Mouse (Mus musculus) liver, embryonic 13.5 days (tissue): Measurements from ENCODE around the gene Mybpc3. TPM values are rescaled to one million over a fixed set of nuclear protein-coding genes. Genes with fewer than 3 reads are reported as not detected.

Experiments used
- ATAC-seq: fragments of 200-750 bp; cut with Nextera tagmentation; 2 replicates; pipeline ENCODE4 v1.8.0; 2017; ENCODE audit warnings: low read depth, mild to moderate bottlenecking, moderate number of reproducible peaks, moderate library complexity
- DNase-seq: peaks from one replicate; pipeline ENCODE4 v3.0.0; 2022
- H3K27ac ChIP-seq: fragments of 300-500 bp; sonication (generic); 2 replicates; pipeline ENCODE4 v1.5.1; 2015; ENCODE audit warnings: moderate library complexity, mild to moderate bottlenecking, inconsistent platforms
- H3K27me3 ChIP-seq: fragments of 300-500 bp; sonication (generic); 2 replicates; pipeline ENCODE4 v1.6.1; 2015; ENCODE audit warnings: mild to moderate bottlenecking, inconsistent platforms
- H3K36me3 ChIP-seq: fragments of 300-500 bp; sonication (generic); 2 replicates; pipeline ENCODE4 v1.6.1; 2015; ENCODE audit warnings: mild to moderate bottlenecking, inconsistent platforms
- H3K4me1 ChIP-seq: fragments of 300-500 bp; sonication (generic); replicated peaks from 2 replicates; pipeline ENCODE4 v1.6.1; 2015; ENCODE audit warnings: inconsistent platforms
- H3K4me2 ChIP-seq: fragments of 300-500 bp; sonication (generic); 2 replicates; pipeline ENCODE4 v1.6.1; 2015; ENCODE audit warnings: inconsistent platforms, mild to moderate bottlenecking, moderate library complexity
- H3K4me3 ChIP-seq: fragments of 300-500 bp; sonication (generic); replicated peaks from 2 replicates; pipeline ENCODE4 v1.5.1; 2015; ENCODE audit warnings: mild to moderate bottlenecking, inconsistent platforms
- H3K9ac ChIP-seq: fragments of 300-500 bp; sonication (generic); 2 replicates; pipeline ENCODE4 v1.6.1; 2015; ENCODE audit warnings: mild to moderate bottlenecking, inconsistent platforms
- H3K9me3 ChIP-seq: fragments of 300-500 bp; sonication (generic); replicated peaks from 2 replicates; pipeline ENCODE4 v1.6.1; 2016; ENCODE audit warnings: inconsistent platforms
- WGBS: fragments of 180-500 bp; shearing (Covaris S2); methylation state at CpG from one replicate; pipeline ENCODE4 v1.1.7; 2015; ENCODE audit not compliant: insufficient replicate concordance; 5-methylcytosine and 5-hydroxymethylcytosine counted together
- polyA plus RNA-seq: library from polyadenylated mRNA; unstranded; fragments of >200 nt; fragmentation: Nextera tagmentation; extraction: Ambion mirVana; gene quantifications from 2 replicates; pipeline ENCODE4 v1.2.1, GENCODE M21; 2015

Mybpc3 gene
- polyA plus RNA-seq, 1 experiment from 2014 or later, result 0.14 TPM

DNA sequence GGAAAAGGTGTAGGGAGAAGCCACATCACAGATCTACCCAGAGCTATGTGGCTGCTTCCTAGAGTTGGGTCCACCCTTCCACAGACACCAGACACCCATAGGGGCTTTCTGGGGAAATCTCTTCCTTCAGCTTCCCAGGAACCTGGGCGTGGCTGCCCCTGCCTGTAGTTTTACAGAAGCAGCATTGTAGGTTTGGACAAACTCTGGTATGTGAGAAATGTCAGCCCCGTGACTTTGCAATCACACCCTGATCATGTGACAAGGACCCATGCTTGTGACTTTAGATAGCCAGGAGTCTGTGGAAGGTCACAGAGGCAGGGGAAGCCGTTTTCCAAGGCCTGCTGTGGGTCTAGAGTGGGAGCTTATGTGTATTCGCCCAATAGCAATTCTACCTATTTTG, 5.5 kb upstream of the Mybpc3 start:
- Histone ChIP-seq H3K4me3 (no peak overlapping the region), H3K27me3 (no peaks in the 10 kb centered on the region), H3K9me3 (no peaks in the 10 kb centered on the region), H3K4me1 (peaks cover 59% of the 10 kb centered on the region), H3K9ac (no peak overlapping the region), H3K4me2 (no peak overlapping the region), H3K36me3 (no peaks in the 10 kb centered on the region), H3K27ac (peak overlapping the region; percentile 11; the same call in 1 of the 2 replicates)
- ATAC-seq (no peak), DNase-seq (no peak)
- WGBS, result 42% methylated on average over 4 of the region's 4 CpGs

GRCm38 (mm10) chr2:91113334-91113733, 4.6 kb upstream of the Mybpc3 start:
- H3K27me3 ChIP-seq, result no peaks in the 10 kb centered on the region
- H3K36me3 ChIP-seq, result no peaks in the 10 kb centered on the region
- WGBS, result 62% methylated on average over 10 of the region's 10 CpGs
- peak overlapping the region; percentile 29; the same call in 1 of the 2 replicates for H3K4me2 ChIP-seq
- no peak overlapping the region for H3K4me3 ChIP-seq
- H3K4me1 ChIP-seq, result peaks cover 51% of the 10 kb centered on the region
- no peaks in the 10 kb centered on the region for H3K9me3 ChIP-seq
- no peak for DNase-seq
- no peak for ATAC-seq
- H3K27ac ChIP-seq, result peak overlapping the region; percentile 6; the same call in 1 of the 2 replicates
- 0 out of 2 replicates have a peak overlapping the region, but pooled peaks have one; percentile 41 for H3K9ac ChIP-seq

DNA sequence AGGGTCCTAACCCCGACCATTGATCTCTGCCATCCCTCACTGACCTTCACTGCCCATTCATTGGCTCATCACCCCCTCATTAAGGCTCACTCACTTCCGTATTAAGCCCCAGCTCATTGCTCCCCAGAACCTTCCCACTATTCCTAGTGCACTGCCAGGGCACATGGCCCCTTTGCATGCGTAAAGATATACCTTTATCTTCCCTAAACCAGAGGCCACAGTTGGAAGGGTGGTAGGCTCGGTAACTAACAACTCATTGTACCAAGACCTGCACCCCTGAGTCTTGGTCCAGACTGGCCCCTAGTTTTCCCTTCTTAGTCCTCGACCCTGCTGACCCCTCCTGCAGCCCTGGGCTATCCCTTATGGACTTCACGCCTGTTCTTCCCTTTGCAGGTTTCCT, 4.1 kb upstream of the Mybpc3 start:
- DNase-seq (no peak), ATAC-seq (peak; percentile 64)
- H3K4me1 ChIP-seq, result peaks cover 46% of the 10 kb centered on the region
- H3K27me3 ChIP-seq, result no peaks in the 10 kb centered on the region
- no peak overlapping the region for H3K4me3 ChIP-seq
- WGBS, result 35% methylated on average over 6 of the region's 6 CpGs
- no peaks in the 10 kb centered on the region for H3K36me3 ChIP-seq
- H3K27ac ChIP-seq, result peak overlapping the region; percentile 27; the same call in 1 of the 2 replicates
- peak overlapping the region; percentile 29 for H3K4me2 ChIP-seq
- no peaks in the 10 kb centered on the region for H3K9me3 ChIP-seq
- H3K9ac ChIP-seq, result 0 out of 2 replicates have a peak overlapping the region, but pooled peaks have one; percentile 41

DNA sequence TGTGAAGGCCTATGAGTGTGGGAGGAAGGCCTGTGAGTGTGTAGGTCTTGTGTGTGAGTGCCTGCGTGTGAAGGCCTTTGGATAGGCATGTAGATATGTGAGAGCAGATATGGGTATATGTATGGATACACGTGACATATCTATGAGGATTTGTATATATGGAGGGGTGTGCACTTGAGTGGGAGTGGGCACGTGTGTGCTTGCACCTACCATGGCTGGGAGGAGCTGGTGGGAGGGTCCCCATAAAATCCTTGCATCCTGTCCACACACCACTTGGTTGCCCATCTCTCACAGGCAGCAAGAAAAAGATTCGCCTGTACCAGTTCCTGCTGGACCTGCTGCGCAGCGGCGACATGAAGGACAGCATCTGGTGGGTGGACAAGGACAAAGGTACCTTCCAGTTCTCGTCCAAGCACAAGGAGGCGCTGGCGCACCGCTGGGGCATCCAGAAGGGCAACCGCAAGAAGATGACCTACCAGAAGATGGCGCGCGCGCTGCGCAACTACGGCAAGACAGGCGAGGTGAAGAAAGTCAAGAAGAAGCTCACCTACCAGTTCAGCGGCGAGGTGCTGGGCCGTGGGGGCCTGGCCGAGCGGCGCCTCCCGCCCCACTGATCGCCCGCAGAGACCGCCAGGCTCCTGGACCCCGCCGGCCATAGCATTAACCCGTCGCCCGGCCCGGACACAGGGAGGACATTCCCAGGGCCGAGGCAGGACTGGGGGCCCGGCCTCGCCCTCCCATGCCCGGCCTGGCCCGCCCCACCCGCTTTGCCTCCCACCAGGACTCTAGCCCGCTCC, 3.0 kb upstream of the Mybpc3 start:
- WGBS, result 56% methylated on average over 42 of the region's 42 CpGs
- peak; percentile 54 for ATAC-seq
- DNase-seq, result peak; percentile 82
- H3K4me1 ChIP-seq, result peaks cover 36% of the 10 kb centered on the region
- no peaks in the 10 kb centered on the region for H3K9me3 ChIP-seq
- H3K27ac ChIP-seq, result no peak overlapping the region
- H3K36me3 ChIP-seq, result no peaks in the 10 kb centered on the region
- peak overlapping the region; percentile 42 for H3K4me3 ChIP-seq
- H3K4me2 ChIP-seq, result peak overlapping the region; percentile 58
- no peaks in the 10 kb centered on the region for H3K27me3 ChIP-seq
- H3K9ac ChIP-seq, result peak overlapping the region; percentile 40; the same call in 1 of the 2 replicates

- Histone ChIP-seq H3K4me2 (peak overlapping the region; percentile 58), H3K9me3 (no peaks in the 10 kb centered on the region), H3K9ac (peak overlapping the region; percentile 40; the same call in 1 of the 2 replicates), H3K4me1 (peaks cover 35% of the 10 kb centered on the region), H3K36me3 (no peaks in the 10 kb centered on the region), H3K27me3 (no peaks in the 10 kb centered on the region), H3K4me3 (peak overlapping the region; percentile 42), H3K27ac (no peak overlapping the region)
- ATAC-seq (no peak), DNase-seq (no peak)
- WGBS, result 76% methylated on average over 12 of the region's 12 CpGs
Observed at GRCm38 (mm10) chr2:91115578-91115970, 2.4 kb upstream of the Mybpc3 start.

DNA sequence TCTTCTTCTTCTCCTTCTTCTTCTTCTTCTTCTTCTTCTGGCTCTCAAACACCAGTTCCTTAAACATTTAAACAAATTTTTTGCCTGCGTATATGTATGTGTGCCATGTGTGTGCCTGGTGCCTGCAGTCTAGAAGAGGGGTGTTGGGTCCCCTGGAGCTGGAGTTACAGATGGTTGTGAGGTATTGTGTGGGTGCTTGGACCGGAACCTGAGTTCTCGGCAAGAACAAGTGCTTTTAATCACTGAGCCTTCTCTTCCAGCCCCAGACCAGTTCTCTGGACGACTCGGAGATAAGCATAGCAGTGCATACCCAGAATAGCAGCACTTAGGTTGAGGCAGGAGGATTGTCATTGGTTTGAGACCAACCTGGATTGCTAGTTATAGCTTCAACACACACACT, 1.1 kb upstream of the Mybpc3 start:
- Histone ChIP-seq H3K36me3 (no peaks in the 10 kb centered on the region), H3K4me2 (no peak overlapping the region), H3K27ac (no peak overlapping the region), H3K4me1 (peaks cover 35% of the 10 kb centered on the region), H3K4me3 (no peak overlapping the region), H3K9me3 (no peaks in the 10 kb centered on the region), H3K9ac (no peak overlapping the region), H3K27me3 (peaks cover 11% of the 10 kb centered on the region; the same call in 1 of the 2 replicates)
- DNase-seq (no peak), ATAC-seq (no peak)
- 60% methylated on average over 5 of the region's 5 CpGs for WGBS

- H3K27me3 ChIP-seq, result peaks cover 11% of the 10 kb centered on the region; the same call in 1 of the 2 replicates
- no peaks in the 10 kb centered on the region for H3K36me3 ChIP-seq
- no peak overlapping the region for H3K4me3 ChIP-seq
- no peak overlapping the region for H3K4me2 ChIP-seq
- ATAC-seq (no peak), DNase-seq (no peak)
- no peak overlapping the region for H3K9ac ChIP-seq
- H3K27ac ChIP-seq, result no peak overlapping the region
- H3K9me3 ChIP-seq, result no peaks in the 10 kb centered on the region
- 50% methylated on average over 1 of the region's 1 CpGs for WGBS
- peaks cover 18% of the 10 kb centered on the region for H3K4me1 ChIP-seq
Observed at GRCm38 (mm10) chr2:91118647-91119046, 703 bp downstream of the Mybpc3 start.

DNA sequence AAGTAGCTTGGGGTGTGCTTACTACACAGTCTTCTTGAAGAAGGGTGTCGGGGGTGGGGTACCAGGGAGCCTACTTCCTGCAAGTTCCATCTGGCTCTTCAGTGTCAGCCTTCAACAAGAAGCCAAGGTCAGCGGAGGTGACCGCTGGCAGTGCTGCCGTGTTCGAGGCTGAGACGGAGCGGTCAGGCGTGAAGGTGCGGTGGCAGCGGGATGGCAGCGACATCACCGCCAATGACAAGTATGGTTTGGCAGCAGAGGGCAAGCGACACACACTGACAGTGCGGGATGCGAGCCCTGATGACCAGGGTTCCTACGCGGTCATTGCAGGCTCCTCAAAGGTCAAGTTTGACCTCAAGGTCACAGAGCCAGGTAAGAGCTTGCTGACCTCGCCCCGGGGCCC, 1.1 kb downstream of the Mybpc3 start:
- Histone ChIP-seq H3K9ac (no peak overlapping the region), H3K4me2 (no peak overlapping the region), H3K9me3 (no peaks in the 10 kb centered on the region), H3K27me3 (peaks cover 11% of the 10 kb centered on the region; the same call in 1 of the 2 replicates), H3K4me1 (peaks cover 14% of the 10 kb centered on the region), H3K4me3 (no peak overlapping the region), H3K27ac (no peak overlapping the region), H3K36me3 (no peaks in the 10 kb centered on the region)
- DNase-seq (no peak), ATAC-seq (no peak)
- 85% methylated on average over 19 of the region's 19 CpGs for WGBS

DNA sequence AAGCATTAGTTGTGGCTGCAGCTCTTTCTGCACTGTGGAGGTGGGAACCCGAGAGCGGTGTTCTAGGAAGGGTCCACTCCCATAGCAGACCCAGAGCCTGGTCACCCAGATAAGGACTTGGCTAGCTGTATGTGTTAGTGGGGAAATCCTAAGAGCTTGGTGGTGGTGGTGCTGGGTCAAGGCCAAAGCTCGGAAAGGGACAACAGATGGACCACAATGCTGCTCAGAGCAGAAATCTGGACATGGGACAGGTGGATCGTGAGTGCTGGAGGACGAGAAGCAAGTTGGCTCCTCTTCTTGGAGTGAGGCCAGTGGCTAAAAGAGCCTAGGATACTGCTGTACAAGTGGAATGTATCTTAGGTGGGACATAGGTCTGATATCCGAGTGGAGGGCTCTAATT, 1.6 kb downstream of the Mybpc3 start:
- ATAC-seq, result no peak
- Histone ChIP-seq H3K4me2 (no peak overlapping the region), H3K27ac (no peak overlapping the region), H3K4me1 (peaks cover 9% of the 10 kb centered on the region), H3K9me3 (no peaks in the 10 kb centered on the region), H3K4me3 (no peak overlapping the region), H3K9ac (no peak overlapping the region), H3K36me3 (no peaks in the 10 kb centered on the region), H3K27me3 (peaks cover 11% of the 10 kb centered on the region; the same call in 1 of the 2 replicates)
- no peak for DNase-seq
- 62% methylated on average over 6 of the region's 6 CpGs for WGBS

DNA sequence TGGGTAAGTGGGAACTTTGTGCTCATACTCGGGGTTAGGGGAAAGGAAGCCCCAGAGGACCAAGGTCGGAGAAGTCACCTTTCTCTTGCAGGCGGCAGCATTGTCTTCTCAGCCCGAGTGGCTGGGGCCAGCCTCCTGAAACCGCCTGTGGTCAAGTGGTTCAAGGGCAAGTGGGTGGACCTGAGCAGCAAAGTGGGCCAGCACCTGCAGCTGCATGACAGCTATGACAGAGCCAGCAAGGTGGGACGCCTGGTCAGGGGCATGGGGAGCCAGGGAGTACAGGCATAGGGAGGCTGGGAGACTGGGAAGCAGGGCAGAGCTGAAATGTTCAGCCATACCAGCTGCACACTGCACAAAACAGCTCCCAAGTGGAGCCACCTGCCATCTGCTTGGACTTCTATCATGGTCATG, 2.3 kb downstream of the Mybpc3 start:
- Histone ChIP-seq H3K27ac (no peak overlapping the region), H3K9me3 (no peaks in the 10 kb centered on the region), H3K4me1 (peaks cover 2% of the 10 kb centered on the region; the same call in 1 of the 2 replicates), H3K27me3 (peaks cover 11% of the 10 kb centered on the region; the same call in 1 of the 2 replicates), H3K9ac (no peak overlapping the region), H3K36me3 (no peaks in the 10 kb centered on the region), H3K4me2 (no peak overlapping the region), H3K4me3 (no peak overlapping the region)
- ATAC-seq (no peak), DNase-seq (no peak)
- 49% methylated on average over 6 of the region's 6 CpGs for WGBS

DNA sequence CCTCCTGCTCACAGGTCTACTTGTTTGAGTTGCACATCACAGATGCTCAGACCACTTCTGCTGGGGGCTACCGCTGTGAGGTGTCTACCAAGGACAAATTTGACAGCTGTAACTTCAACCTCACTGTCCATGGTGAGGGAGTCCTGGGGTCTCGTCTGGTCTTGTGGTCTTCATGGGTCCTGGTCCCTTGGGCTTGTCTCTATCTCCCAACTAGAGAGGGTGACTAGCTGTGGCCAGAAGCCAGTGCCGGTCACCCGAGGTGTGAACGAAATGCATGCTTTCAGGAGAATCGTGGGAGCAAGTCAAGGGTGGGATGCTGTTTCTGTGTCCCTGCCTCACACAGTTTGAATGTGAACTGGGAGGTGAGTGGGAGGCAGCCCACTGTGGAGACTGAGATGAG, 3.1 kb downstream of the Mybpc3 start:
- H3K4me3 ChIP-seq, result no peak overlapping the region
- H3K27ac ChIP-seq, result no peak overlapping the region
- WGBS, result 65% methylated on average over 6 of the region's 6 CpGs
- H3K9ac ChIP-seq, result no peak overlapping the region
- H3K9me3 ChIP-seq, result no peaks in the 10 kb centered on the region
- no peaks in the 10 kb centered on the region for H3K4me1 ChIP-seq
- no peaks in the 10 kb centered on the region for H3K36me3 ChIP-seq
- H3K27me3 ChIP-seq, result peaks cover 11% of the 10 kb centered on the region; the same call in 1 of the 2 replicates
- H3K4me2 ChIP-seq, result no peak overlapping the region
- ATAC-seq (no peak), DNase-seq (no peak)
